Mouse (Mus musculus): ENCODE measurements around the gene Olfr1145. TPM values are rescaled to one million over a fixed set of nuclear protein-coding genes. Genes with fewer than 3 reads are reported as not detected.

The Olfr1145 gene
- polyA plus RNA-seq (2012; rRNA removed): not detected in 2 replicates

GRCm38 (mm10) chr2:87809522-87809921, at the start of gene Olfr1145:
Gene Olfr1145 (plus strand): TSS chr2:87809822.

GRCm38 (mm10) chr2:87779183-87779582, 30.4 kb upstream of the Olfr1145 start, which contains the start of gene Olfr152:
Gene Olfr152 (plus strand): TSS chr2:87779483.

GRCm38 (mm10) chr2:87800292-87800691, 9.3 kb upstream of the Olfr1145 start, which contains the start of gene Olfr1143:
Gene Olfr1143 (plus strand): TSS chr2:87800592.

GRCm38 (mm10) chr2:87830233-87830632, 20.6 kb downstream of the Olfr1145 start, which contains the start of gene Olfr1148:
Gene Olfr1148 (plus strand): TSS chr2:87830533.

GRCm38 (mm10) chr2:87843693-87844092, 34.1 kb downstream of the Olfr1145 start, which contains the start of gene Olfr1150-ps1:
Gene Olfr1150-ps1 (plus strand): TSS chr2:87843993.

GRCm38 (mm10) chr2:87855562-87855961, 45.9 kb downstream of the Olfr1145 start, which contains the start of gene Olfr1151:
Gene Olfr1151 (plus strand): TSS chr2:87855862.

Other genes starting within 250 kb of the Olfr1145 start
- gene Olfr1129, start 235.9 kb upstream of the Olfr1145 start, polyA plus RNA-seq (2012; rRNA removed): not detected in 2 replicates
- gene Olfr1130, start 203.6 kb upstream of the Olfr1145 start, polyA plus RNA-seq (2012; rRNA removed): not detected in 2 replicates
- gene Olfr1131, start 182.7 kb upstream of the Olfr1145 start, polyA plus RNA-seq (2012; rRNA removed): not detected in 2 replicates
- not detected in 2 replicates for gene Olfr1132, start 172.3 kb upstream of the Olfr1145 start, polyA plus RNA-seq (2012; rRNA removed)
- not detected in 2 replicates for gene Olfr1133, start 162.4 kb upstream of the Olfr1145 start, polyA plus RNA-seq (2012; rRNA removed)
- gene Olfr1134, start 151.4 kb upstream of the Olfr1145 start, polyA plus RNA-seq (2012; rRNA removed): not detected in 2 replicates
- not detected in 2 replicates for gene Olfr1135, start 136.2 kb upstream of the Olfr1145 start, polyA plus RNA-seq (2012; rRNA removed)
- not detected in 2 replicates for gene Olfr1136, start 115.9 kb upstream of the Olfr1145 start, polyA plus RNA-seq (2012; rRNA removed)
- gene Olfr1137, start 96.6 kb upstream of the Olfr1145 start, polyA plus RNA-seq (2012; rRNA removed): not detected in 2 replicates
- gene Olfr1138, start 69.8 kb upstream of the Olfr1145 start, polyA plus RNA-seq (2012; rRNA removed): not detected in 2 replicates
- gene Olfr1140, start 66.1 kb upstream of the Olfr1145 start, polyA plus RNA-seq (2012; rRNA removed): not detected in 2 replicates
- not detected in 2 replicates for gene Olfr1141, start 55.8 kb upstream of the Olfr1145 start, polyA plus RNA-seq (2012; rRNA removed)
- not detected in 2 replicates for gene Olfr152, start 30.3 kb upstream of the Olfr1145 start, polyA plus RNA-seq (2012; rRNA removed)
- not detected in 2 replicates for gene Olfr1143, start 9.2 kb upstream of the Olfr1145 start, polyA plus RNA-seq (2012; rRNA removed)
- not detected in 2 replicates for gene Olfr1148, start 20.7 kb downstream of the Olfr1145 start, polyA plus RNA-seq (2012; rRNA removed)
- gene Olfr1150-ps1, start 34.2 kb downstream of the Olfr1145 start, polyA plus RNA-seq (2012; rRNA removed): not detected in 2 replicates
- not detected in 2 replicates for gene Olfr1151, start 46.0 kb downstream of the Olfr1145 start, polyA plus RNA-seq (2012; rRNA removed)
- not detected in 2 replicates for gene Olfr1152, start 56.7 kb downstream of the Olfr1145 start, polyA plus RNA-seq (2012; rRNA removed)
- gene Olfr1153, start 85.1 kb downstream of the Olfr1145 start, polyA plus RNA-seq (2012; rRNA removed): not detected in 2 replicates
- not detected in 2 replicates for gene Olfr1154, start 95.3 kb downstream of the Olfr1145 start, polyA plus RNA-seq (2012; rRNA removed)
- gene Olfr1155, start 135.3 kb downstream of the Olfr1145 start, polyA plus RNA-seq (2012; rRNA removed): not detected in 2 replicates
- not detected in 2 replicates for gene Olfr1156, start 143.3 kb downstream of the Olfr1145 start, polyA plus RNA-seq (2012; rRNA removed)
- gene Olfr1157, start 158.5 kb downstream of the Olfr1145 start, polyA plus RNA-seq (2012; rRNA removed): not detected in 2 replicates
- gene Olfr74, start 164.8 kb downstream of the Olfr1145 start, polyA plus RNA-seq (2012; rRNA removed): not detected in 2 replicates
- gene Olfr1158, start 180.3 kb downstream of the Olfr1145 start, polyA plus RNA-seq (2012; rRNA removed): not detected in 2 replicates
- gene Olfr1160, start 198.4 kb downstream of the Olfr1145 start, polyA plus RNA-seq (2012; rRNA removed): not detected in 2 replicates
- gene Olfr1161, start 213.0 kb downstream of the Olfr1145 start, polyA plus RNA-seq (2012; rRNA removed): not detected in 2 replicates
- not detected in 2 replicates for gene Olfr73, start 227.9 kb downstream of the Olfr1145 start, polyA plus RNA-seq (2012; rRNA removed)
- gene Olfr1162, start 241.3 kb downstream of the Olfr1145 start, polyA plus RNA-seq (2012; rRNA removed): not detected in 2 replicates